Mouse (Mus musculus): ENCODE measurements around the gene Itga5.

Gene Itga5

GRCm38 (mm10) chr15:103338829-103339165 lies 27.8 kb downstream of the Itga5 start:
- no peak for DNase-seq

- no peak for DNase-seq
Measured at GRCm38 (mm10) chr15:103336996-103337667, 29.4 kb downstream of the Itga5 start.

GRCm38 (mm10) chr15:103335488-103336235 lies 30.9 kb downstream of the Itga5 start:
- no peak for DNase-seq

GRCm38 (mm10) chr15:103335040-103335439 lies 31.5 kb downstream of the Itga5 start:
- no peak for DNase-seq

- DNase-seq: no peak
Measured at GRCm38 (mm10) chr15:103334194-103334593, 32.4 kb downstream of the Itga5 start.

DNA sequence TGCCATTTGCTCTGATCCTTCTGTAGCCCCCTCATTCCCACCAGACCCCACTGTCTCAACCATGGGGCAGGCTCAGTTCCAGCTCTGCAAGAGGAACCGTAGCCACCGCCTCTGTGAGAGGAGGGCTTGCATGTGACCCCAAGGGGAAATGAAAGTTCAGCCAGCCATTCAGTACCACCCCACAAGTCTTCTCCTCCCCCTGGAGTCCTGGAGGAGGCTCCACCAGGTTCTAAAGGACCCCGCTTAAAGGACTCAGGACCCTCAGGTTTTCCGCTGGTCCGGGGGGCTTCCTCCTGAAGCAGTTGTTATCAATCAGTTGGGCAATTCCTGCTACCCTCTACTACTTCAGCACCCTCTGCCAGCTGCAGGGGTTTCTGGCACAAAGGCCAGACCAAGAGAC lies 32.8 kb downstream of the Itga5 start:
- no peak for DNase-seq

GRCm38 (mm10) chr15:103333081-103333615 lies 33.4 kb downstream of the Itga5 start:
- no peak for DNase-seq

DNA sequence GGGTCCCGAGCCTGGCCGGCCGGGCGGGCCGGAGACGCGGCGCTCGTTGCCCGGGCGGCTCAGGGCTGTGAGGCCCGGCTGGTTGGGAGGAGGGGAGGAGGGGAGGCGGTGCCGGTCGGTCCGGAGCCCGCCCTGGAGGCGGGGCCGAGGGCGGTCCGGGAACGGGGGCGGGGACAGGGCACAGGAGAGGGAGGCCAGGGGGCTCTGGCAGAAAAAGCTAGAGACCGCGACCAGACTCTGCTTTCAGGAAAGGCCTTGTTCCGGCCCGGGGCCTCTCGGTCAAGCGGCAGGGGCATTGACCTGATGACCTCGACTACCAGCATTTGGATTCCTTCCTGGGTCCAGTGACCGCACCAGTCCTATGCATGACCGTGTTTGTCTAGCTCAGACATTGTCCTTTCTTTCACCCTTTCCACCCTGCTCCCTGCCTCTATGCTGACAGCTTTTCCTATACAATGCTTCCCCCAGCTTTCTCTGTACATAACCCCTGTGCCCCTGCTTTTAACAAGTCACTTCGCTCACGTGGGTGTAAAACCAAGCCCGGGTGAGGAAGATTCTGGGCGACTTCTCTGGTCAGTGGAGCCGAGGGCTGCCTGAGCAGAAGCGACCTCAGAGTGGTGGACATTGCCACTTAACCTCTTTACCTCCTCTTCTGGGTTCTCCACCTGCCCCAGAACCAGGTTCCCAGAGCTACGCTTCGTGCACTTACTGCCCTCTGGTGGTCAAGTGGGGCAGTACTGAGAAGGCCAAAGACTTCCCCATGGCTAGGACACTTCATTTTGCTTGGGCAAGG lies 42.9 kb downstream of the Itga5 start:
- peak; percentile 90 to 92 for DNase-seq

DNA sequence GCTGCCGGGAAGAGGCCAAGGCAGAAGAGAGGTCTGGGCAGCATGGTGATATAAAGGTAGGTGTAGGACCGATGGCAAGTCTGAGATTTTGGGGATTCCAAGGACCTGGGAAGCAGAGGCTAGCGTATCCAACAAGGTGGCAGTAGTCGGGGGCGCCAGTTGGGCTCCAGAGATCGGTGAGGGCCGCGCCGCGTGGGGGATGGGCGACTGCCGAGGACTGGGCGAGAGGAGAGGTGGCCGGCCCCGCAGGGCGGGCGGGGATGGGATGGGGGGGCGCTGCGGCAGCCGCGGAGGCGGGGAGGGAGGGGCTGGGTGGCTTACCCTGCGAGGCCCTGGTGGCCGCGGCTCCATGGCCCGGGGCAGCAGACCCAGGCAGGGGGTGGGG lies 43.5 kb downstream of the Itga5 start:
- DNase-seq: peak; percentile 68 to 78

DNA sequence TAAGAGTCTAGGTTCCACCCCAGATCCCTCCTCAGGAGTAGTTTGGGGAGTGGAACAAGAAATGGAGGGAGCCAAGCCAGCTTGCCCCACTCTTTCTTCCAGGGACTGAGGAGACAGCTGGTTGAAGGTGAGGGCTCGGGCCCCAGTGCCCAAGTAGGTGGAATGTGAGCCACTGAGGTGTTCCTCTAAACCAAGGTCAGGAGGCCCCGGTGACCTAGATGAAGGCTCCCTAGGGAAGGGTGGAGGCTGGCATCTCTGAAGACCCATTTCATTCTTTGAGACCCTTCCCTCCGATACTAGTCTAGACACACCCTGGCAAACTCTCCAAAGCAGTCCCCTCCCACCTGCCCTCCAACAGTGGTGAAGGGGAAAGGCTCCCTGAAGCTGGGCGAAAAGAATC lies 44.2 kb downstream of the Itga5 start:
- DNase-seq: no peak

GRCm38 (mm10) chr15:103321076-103321475 lies 45.5 kb downstream of the Itga5 start:
- DNase-seq: peak; percentile 41 to 60

- DNase-seq: no peak
Measured at GRCm38 (mm10) chr15:103318201-103318816, 48.3 kb downstream of the Itga5 start.

DNA sequence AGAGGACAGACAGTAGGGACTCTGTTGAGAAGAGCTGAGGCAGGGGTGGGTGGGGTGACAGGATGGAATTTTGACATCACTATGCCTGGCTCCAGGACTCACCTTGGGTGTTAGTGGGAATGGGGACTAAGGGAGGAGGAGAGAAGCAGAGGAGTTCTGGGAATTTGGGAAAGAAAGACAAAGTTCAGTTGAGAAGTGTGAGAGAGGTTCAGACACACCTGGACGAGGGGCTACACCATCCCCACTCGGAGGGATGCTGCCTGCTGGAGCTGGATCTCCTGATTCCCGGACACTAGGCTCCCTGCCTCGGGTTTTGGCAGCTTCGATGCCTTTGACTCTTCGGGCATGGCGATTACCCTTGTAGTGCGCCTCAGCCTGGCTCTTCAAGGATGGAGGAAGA lies 48.8 kb downstream of the Itga5 start:
- DNase-seq: no peak

- DNase-seq: no peak
Measured at GRCm38 (mm10) chr15:103317120-103317519, 49.4 kb downstream of the Itga5 start.

DNA sequence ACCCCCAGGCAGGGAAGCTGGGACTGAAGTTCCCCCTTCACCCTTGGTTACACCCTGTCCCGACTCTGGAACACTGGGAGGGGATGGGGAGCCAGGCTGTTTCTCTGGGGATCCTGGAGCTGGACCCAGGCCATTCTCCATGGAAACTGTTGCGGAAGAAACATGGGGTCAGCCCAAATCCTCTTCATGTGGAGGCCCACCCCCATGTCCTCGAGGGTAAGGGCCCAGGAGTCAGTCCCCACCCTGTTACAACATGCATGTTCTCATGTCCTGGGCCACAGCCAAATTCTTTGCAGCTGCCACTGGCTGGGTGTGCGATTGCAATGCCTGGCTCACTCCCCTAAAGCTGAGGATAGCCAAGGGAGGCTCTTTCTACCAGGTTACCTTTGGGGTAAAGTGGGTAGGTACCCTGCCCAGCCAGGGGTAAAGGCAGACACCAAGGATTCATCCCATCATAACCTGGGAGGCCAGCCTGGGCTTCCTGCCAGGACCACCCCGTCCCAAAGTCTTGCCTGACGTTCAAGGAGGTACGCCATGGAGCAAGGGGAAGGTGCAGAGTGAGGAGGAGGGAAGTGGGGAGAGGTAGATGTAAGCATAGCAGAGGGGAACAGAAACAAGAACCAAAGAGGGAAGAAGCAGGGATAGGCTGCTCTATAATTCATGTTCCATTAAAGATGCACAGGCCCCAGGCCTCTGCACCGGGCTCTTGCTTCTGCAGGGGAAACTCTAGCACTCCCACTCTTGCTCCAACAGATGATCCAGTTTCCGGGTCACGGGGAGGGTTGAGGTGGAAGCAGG lies 50.4 kb downstream of the Itga5 start:
- no peak for DNase-seq

- peak; percentile 65 to 80 for DNase-seq
Measured at GRCm38 (mm10) chr15:103315011-103315502, 51.5 kb downstream of the Itga5 start.

DNA sequence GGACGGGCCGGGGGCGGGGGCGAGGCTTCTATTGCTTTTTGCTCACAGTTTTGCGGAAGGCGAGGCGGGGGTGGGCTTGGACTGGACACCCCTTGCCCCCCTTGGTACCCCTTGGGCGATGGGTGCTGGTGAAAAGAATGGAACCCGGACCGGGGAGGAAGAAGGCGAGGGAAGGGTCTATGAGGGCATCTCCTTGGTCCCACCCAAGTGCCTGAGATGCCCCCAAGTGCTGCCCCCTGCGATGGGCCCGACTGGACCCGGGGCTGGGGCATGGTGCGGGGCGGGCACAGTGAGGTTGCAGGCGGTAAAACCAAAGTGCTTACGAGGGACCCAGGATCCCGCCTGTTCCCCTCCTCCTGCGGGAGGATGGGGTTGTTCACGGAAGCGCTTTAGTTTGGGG lies 52.4 kb downstream of the Itga5 start:
- no peak for DNase-seq

DNA sequence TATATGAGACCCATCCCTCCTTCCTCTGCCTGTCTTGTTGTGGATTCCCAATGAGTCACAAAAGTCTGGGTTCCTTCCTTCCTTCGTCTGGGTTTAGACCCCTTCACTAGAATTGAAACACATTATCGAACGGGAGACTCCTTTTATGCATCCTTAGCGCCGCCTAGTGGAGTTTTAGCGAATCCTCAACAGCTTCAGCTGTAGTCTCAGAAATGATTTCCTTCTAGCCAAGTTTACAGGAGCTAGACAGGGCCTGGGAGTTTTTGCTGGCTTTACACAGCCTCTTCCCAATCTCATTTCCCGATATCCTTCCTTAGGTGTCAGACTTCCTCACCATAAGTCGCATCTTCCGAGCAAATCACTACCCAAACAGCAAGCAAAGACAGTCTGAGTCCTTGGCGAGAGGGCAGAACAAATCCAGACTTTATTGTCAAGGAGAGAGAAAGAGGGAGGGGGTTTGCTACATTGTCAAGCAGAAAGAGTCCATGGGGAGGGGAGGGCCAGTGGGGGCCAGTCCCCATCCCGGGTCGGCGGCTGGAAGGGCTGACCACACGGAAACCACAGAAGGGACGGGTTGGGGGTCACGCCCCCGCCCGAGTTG lies 53.0 kb downstream of the Itga5 start:
- peak; percentile 58 to 64 for DNase-seq

DNA sequence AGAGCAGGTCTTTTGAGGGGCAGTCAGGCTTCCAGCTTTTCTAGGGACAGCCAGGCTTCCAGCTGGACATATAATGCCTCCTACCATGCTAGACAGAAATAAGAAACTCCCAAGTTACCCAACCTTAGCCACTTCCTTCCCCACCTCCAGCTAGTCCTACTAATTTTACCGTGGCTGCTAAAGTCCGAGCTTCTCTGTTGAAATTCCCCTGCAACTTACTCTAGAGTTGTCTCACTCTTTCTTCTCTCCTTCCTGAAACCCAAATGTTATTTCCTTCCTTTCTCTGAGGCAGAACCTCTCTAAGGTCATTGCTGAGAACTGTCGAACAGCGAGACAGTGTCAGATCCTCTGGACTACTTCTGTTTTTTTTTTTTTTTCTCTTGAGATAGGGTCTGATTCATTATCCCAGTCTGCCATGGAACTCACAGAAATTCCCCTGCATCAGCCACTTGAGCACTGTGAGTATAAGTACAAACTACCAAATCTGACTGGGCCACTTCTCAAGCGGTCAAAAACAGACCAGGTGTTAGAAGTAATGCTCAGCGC lies 56.1 kb downstream of the Itga5 start, which contains the start of gene Gpr84:
Gpr84 (minus strand) TSS at position 248 of the 546 bp plus-strand sequence.
- DNase-seq: no peak

GRCm38 (mm10) chr15:103308876-103309580 lies 57.5 kb downstream of the Itga5 start:
- no peak for DNase-seq
